Mouse (Mus musculus): Measurements from ENCODE around the gene Hoxa9. TPM values are rescaled to one million over a fixed set of nuclear protein-coding genes. Genes with fewer than 3 reads are reported as not detected.

Gene Hoxa9
- polyA plus RNA-seq, 1 experiment from 2014 or later = 57.3 TPM

DNA sequence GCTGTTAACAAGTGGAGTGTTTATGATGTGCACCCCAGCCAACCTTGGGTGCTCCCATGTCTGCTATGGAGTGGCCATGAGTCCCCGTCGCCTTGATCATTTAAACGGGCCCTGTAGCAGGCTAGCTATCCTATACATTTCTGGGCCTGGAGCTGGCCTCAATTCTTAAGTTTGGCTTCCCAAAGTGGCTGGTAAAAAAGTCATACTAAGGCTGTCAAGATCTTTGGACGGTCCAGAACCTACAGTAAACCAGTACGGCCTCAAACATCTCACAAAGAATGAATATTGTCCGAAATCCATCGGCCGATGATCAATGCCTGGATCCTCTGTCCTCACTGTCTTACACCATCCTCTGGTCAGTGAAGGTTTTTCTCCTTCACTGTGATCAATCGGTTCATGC is 4.4 kb upstream of the Hoxa9 start:
- no peaks in the 10 kb centered on the region for H3K27me3 ChIP-seq (ENCODE audit: insufficient read depth, low read length)

DNA sequence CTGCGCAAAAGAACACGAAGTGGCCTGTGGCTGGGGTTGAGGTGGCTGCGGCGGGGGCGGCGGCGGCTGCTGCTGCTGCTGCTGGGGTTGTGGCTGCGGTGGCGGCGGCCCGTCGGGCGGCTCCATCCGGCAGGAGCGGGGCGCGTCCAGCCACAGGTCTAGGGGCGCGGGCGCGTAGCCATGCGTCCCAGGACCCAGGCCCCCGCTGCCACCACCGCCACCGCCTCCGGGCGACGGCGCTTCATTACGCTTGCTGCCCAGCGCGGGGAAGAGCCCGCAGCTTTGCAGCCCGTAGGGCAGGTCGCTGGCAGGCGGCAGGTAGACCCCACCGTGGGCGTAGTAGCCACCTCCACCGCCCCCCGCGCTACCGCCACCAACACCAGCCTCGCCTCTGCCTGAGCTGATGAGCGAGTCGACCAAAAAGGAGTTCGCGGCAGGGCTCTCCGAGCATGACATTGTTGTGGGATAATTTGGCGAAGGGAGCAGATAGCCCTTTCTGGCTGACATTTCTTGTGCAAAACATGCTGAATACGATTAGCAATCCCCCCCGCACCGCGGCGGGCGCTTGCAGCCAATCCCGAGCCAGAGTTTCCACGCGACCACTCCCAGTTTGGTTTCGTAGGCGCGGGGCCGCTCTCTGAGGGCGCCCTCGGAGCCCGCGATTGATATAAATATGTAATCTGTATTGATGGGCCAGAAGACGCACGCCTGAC is 3.7 kb upstream of the Hoxa9 start:
- DNase-seq (ENCODE audit: low spot score) (peak; percentile 93), ATAC-seq (replicated peaks; ENCODE audit: low FRiP score, low read depth) (peak; percentile 22)
- Histone ChIP-seq H3K27ac (peak overlapping the region; percentile 97), H3K4me3 (replicated peaks; ENCODE audit: low read depth, low read length) (peak overlapping the region; percentile 85), H3K36me3 (ENCODE audit: insufficient read depth, low read length) (no peaks in the 10 kb centered on the region; the same call in 1 of the 2 replicates), H3K4me1 (replicated peaks; ENCODE audit: insufficient read depth, low read length) (peaks cover 4% of the 10 kb centered on the region; the same call in 1 of the 2 replicates), H3K9me3 (replicated peaks; ENCODE audit: low read length) (no peaks in the 10 kb centered on the region), H3K4me2 (ENCODE audit: low read length) (peak overlapping the region; percentile 92), H3K27me3 (ENCODE audit: insufficient read depth, low read length) (no peaks in the 10 kb centered on the region), H3K9ac (ENCODE audit: low read depth, low read length) (peak overlapping the region; percentile 98)
- under 1% methylated on average over 63 of the region's 68 CpGs for WGBS
- no peak for TF ChIP-seq CTCF (IDR thresholded peaks at IDR 0.05; ENCODE audit: low read depth)

More for the DNA sequence above, 4.4 kb upstream of the Hoxa9 start:
- H3K27ac ChIP-seq = peak overlapping the region; percentile 97
- H3K4me2 ChIP-seq (ENCODE audit: low read length) = peak overlapping the region; percentile 92
- H3K4me1 ChIP-seq (replicated peaks; ENCODE audit: insufficient read depth, low read length) = peaks cover 4% of the 10 kb centered on the region; the same call in 1 of the 2 replicates
- peak overlapping the region; percentile 85 for H3K4me3 ChIP-seq (replicated peaks; ENCODE audit: low read depth, low read length)
- ATAC-seq (replicated peaks; ENCODE audit: low FRiP score, low read depth) = no peak
- WGBS = 23% methylated on average over 9 of the region's 9 CpGs
- no peak for DNase-seq (ENCODE audit: low spot score)
- H3K36me3 ChIP-seq (ENCODE audit: insufficient read depth, low read length) = no peaks in the 10 kb centered on the region
- peak overlapping the region; percentile 98 for H3K9ac ChIP-seq (ENCODE audit: low read depth, low read length)
- H3K9me3 ChIP-seq (replicated peaks; ENCODE audit: low read length) = no peaks in the 10 kb centered on the region
- no peak for TF ChIP-seq CTCF (IDR thresholded peaks at IDR 0.05; ENCODE audit: low read depth)

DNA sequence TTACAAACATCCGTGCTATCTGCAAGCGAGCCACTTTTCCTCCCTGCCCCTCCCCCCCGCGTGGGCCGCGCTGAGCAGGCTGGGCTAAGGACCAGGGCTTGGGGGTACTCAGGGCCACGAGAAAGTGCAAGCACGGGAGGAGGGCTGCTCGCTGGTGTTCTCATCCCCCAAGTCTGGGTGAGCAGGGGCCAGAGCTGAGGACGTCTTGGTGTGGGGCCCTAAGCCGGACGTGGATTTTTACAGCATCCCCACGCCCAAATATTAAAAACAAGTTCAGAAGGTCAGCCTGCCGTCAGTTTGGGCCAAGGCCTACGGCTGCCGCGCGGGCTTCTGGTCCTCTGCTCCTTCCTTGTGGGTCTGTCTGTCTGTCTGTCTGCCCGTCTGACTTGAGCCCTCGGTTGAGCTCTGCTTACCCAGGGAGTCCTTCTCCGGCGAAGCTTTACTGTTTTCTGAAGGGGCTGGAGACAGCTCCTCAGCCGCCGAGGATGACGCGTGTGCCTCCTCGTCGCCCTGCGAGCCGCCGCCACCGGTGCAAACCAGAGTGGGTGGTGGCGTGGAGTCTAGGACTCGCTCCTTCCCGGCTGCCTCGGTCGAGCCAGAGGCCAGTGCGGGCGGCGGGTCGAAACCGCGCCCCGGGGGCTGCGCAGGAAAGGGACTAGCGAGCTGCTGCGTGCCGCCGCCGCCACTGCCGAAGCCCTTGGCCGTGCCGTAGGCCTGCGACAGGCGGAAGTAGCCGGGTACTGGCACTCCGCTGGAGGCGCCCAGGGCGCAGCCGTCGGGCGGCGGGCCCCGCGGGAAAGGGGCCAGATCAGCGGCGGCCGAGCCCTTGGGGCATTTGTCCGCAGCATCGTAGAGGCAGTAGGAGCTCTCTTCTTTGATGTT is 2.9 kb upstream of the Hoxa9 start:
- peaks cover 4% of the 10 kb centered on the region; the same call in 1 of the 2 replicates for H3K4me1 ChIP-seq (replicated peaks; ENCODE audit: insufficient read depth, low read length)
- peak; percentile 87 for DNase-seq (ENCODE audit: low spot score)
- H3K36me3 ChIP-seq (ENCODE audit: insufficient read depth, low read length) = no peaks in the 10 kb centered on the region; the same call in 1 of the 2 replicates
- H3K4me3 ChIP-seq (replicated peaks; ENCODE audit: low read depth, low read length) = peak overlapping the region; percentile 85
- peak overlapping the region; percentile 98 for H3K9ac ChIP-seq (ENCODE audit: low read depth, low read length)
- peak overlapping the region; percentile 92 for H3K4me2 ChIP-seq (ENCODE audit: low read length)
- no peaks in the 10 kb centered on the region for H3K27me3 ChIP-seq (ENCODE audit: insufficient read depth, low read length)
- under 1% methylated on average over 68 of the region's 70 CpGs for WGBS
- no peaks in the 10 kb centered on the region for H3K9me3 ChIP-seq (replicated peaks; ENCODE audit: low read length)
- ATAC-seq (replicated peaks; ENCODE audit: low FRiP score, low read depth) = peak; percentile 40
- TF ChIP-seq CTCF (IDR thresholded peaks at IDR 0.05; ENCODE audit: low read depth) = no peak
- H3K27ac ChIP-seq = peak overlapping the region; percentile 97

DNA sequence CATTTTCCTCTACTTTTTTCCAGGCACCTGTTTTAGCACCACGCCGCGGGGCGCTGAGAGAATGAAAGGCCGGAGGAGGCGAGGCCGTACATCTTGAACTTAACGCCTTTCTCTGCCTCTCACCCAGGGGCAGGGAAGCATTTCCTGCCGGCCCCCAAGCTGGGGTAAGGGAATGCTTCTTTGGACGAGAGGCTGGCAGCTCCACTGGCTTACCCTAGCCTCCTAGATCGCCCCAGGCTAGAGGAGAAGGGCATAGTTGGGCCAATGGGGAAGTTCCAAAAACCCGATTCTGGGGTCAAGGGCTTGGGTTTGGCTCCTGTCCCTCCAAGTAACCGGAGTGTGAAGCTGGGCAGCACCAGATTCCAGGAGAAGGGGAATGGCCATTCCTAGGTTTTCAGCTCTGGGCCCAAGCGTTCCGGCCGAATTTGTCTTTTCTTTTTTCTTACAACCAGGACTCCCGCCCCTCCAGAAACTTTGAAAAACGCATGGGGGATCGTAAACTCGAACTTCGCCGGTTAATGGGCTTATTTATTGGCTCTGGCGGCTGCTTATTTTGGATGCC is 2.2 kb upstream of the Hoxa9 start:
- no peak for ATAC-seq (replicated peaks; ENCODE audit: low FRiP score, low read depth)
- WGBS = under 1% methylated on average over 23 of the region's 23 CpGs
- Histone ChIP-seq H3K9ac (ENCODE audit: low read depth, low read length) (peak overlapping the region; percentile 98), H3K27me3 (ENCODE audit: insufficient read depth, low read length) (no peaks in the 10 kb centered on the region), H3K36me3 (ENCODE audit: insufficient read depth, low read length) (no peaks in the 10 kb centered on the region; the same call in 1 of the 2 replicates), H3K4me1 (replicated peaks; ENCODE audit: insufficient read depth, low read length) (peaks cover 4% of the 10 kb centered on the region; the same call in 1 of the 2 replicates), H3K27ac (peak overlapping the region; percentile 97), H3K4me2 (ENCODE audit: low read length) (peak overlapping the region; percentile 92), H3K4me3 (replicated peaks; ENCODE audit: low read depth, low read length) (peak overlapping the region; percentile 85), H3K9me3 (replicated peaks; ENCODE audit: low read length) (no peaks in the 10 kb centered on the region)
- DNase-seq (ENCODE audit: low spot score) = no peak
- TF ChIP-seq CTCF (IDR thresholded peaks at IDR 0.05; ENCODE audit: low read depth) = no peak

DNA sequence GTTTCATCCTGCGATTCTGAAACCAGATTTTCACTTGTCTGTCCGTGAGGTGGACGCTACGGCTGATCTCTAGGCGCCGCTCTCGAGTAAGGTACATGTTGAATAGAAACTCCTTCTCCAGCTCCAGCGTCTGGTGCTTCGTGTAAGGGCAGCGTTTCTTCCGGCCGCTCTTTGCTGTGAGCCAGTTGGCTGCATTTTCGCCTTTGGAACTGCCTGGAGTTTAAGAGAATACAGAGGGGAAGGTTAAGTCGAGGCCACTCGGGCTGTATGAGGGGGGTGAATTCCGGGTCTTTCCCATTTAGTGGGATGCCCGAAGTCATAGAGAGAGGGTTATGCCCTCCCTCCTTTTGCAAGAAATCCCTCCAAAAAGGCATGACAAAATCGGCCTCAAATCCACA is 1.7 kb upstream of the Hoxa9 start:
- no peak for ATAC-seq (replicated peaks; ENCODE audit: low FRiP score, low read depth)
- H3K4me2 ChIP-seq (ENCODE audit: low read length) = peak overlapping the region; percentile 92
- H3K9me3 ChIP-seq (replicated peaks; ENCODE audit: low read length) = no peaks in the 10 kb centered on the region
- DNase-seq (ENCODE audit: low spot score) = no peak
- H3K27me3 ChIP-seq (ENCODE audit: insufficient read depth, low read length) = no peaks in the 10 kb centered on the region
- under 1% methylated on average over 18 of the region's 18 CpGs for WGBS
- H3K4me3 ChIP-seq (replicated peaks; ENCODE audit: low read depth, low read length) = peak overlapping the region; percentile 85
- peak overlapping the region; percentile 98 for H3K9ac ChIP-seq (ENCODE audit: low read depth, low read length)
- no peak for TF ChIP-seq CTCF (IDR thresholded peaks at IDR 0.05; ENCODE audit: low read depth)
- peaks cover 4% of the 10 kb centered on the region; the same call in 1 of the 2 replicates for H3K4me1 ChIP-seq (replicated peaks; ENCODE audit: insufficient read depth, low read length)
- H3K36me3 ChIP-seq (ENCODE audit: insufficient read depth, low read length) = no peaks in the 10 kb centered on the region; the same call in 1 of the 2 replicates
- peak overlapping the region; percentile 97 for H3K27ac ChIP-seq
